In genomic region chr16:30827901-30828608, GRCm38 (mm10) we compare ENCODE assay signal across 10 mouse cellular contexts.
DNase-seq lines count a peak whose midpoint lies in the region; ATAC-seq lines count a peak whose summit lies in the region.
"Had no signal": no experiment of that assay in that cellular context is flagged by ENCODE, and none has a peak within 500 bp of the region (broad histone marks: within the 10 kb centered on the region; RNA-seq: fewer than 3 reads in every experiment).

No protein-coding gene starts in this region.

- ATAC-seq in heart, embryonic 11.5 days (replicated peaks; ENCODE audit: insufficient number of reproducible peaks, low FRiP score, low TSS enrichment): no peak
- no peak for ATAC-seq in erythroid progenitor cell, adult 5-6 weeks (replicated peaks; ENCODE audit: low FRiP score, poor library complexity, severe bottlenecking)
- ATAC-seq: midbrain, embryonic 16.5 days had no signal

- H3K27me3 ChIP-seq in heart, embryonic 11.5 days (ENCODE audit: control insufficient read depth, insufficient read depth, low read length): no peaks in the 10 kb centered on the region
- H3K27me3 ChIP-seq: embryonic facial prominence, embryonic 13.5 days had no signal

- H3K4me2 ChIP-seq in heart, embryonic 11.5 days: no peak overlapping the region
- H3K4me2 ChIP-seq: embryonic facial prominence, embryonic 13.5 days had no signal

- no peak overlapping the region for H3K4me3 ChIP-seq in heart, embryonic 11.5 days (ENCODE audit: low read depth, low read length)
- H3K4me3 ChIP-seq: embryonic facial prominence, embryonic 13.5 days had no signal

- no peaks in the 10 kb centered on the region for H3K36me3 ChIP-seq in heart, embryonic 11.5 days (ENCODE audit: control insufficient read depth, insufficient read depth, low read length)
- H3K36me3 ChIP-seq: embryonic facial prominence, embryonic 13.5 days had no signal

- no peaks in the 10 kb centered on the region; the same call in 1 of the 2 replicates for H3K9me3 ChIP-seq in heart, embryonic 11.5 days (replicated peaks; ENCODE audit: control insufficient read depth, low read length)

- H3K4me1 ChIP-seq in heart, embryonic 11.5 days (ENCODE audit: control insufficient read depth, insufficient read depth, low read length): 0 out of 2 replicates have a peak, but pooled peaks cover 3% of the 10 kb centered on the region
- H3K4me1 ChIP-seq: embryonic facial prominence, embryonic 13.5 days had no signal

- WGBS in heart, embryonic 11.5 days (ENCODE audit: insufficient replicate concordance): 62% methylated on average over 9 of the region's 9 CpGs

- H3K9ac ChIP-seq in heart, embryonic 11.5 days (ENCODE audit: low read depth, low read length): no peak overlapping the region
- H3K9ac ChIP-seq: embryonic facial prominence, embryonic 13.5 days had no signal

- DNase-seq in heart, adult 11 months: peak; percentile 99
- peak; percentile 46 for DNase-seq in gastrocnemius, postnatal 10 days
- DNase-seq in heart, postnatal 4 days: peak; percentile 68
- DNase-seq in lung, postnatal 36 days: peak; percentile 77
- DNase-seq in c-Kit-positive CD71-positive TER-119-positive erythroid progenitor cells, embryonic 14.5 days (ENCODE audit: low spot score): no peak
- DNase-seq in natural killer cell, adult 2 months (ENCODE audit: low spot score in 2 of 2): no peak

- no peak overlapping the region; the same call in 1 of the 2 replicates for H3K27ac ChIP-seq in heart, embryonic 11.5 days (ENCODE audit: low read depth, low read length)
- H3K27ac ChIP-seq: embryonic facial prominence, embryonic 13.5 days had no signal

Comparison
In these comparisons a context has a peak if more than half of its experiments do, and no peak if none do; other contexts are left out.
1. DNase-seq: peak in heart, adult 11 months (single experiment), gastrocnemius, postnatal 10 days (single experiment), heart, postnatal 4 days (single experiment) and lung, postnatal 36 days (single experiment); none in c-Kit-positive CD71-positive TER-119-positive erythroid progenitor cells, embryonic 14.5 days (single experiment) and natural killer cell, adult 2 months (0 of 2).